ENCODE assay signal across 12 mouse cellular contexts in the genomic region with DNA sequence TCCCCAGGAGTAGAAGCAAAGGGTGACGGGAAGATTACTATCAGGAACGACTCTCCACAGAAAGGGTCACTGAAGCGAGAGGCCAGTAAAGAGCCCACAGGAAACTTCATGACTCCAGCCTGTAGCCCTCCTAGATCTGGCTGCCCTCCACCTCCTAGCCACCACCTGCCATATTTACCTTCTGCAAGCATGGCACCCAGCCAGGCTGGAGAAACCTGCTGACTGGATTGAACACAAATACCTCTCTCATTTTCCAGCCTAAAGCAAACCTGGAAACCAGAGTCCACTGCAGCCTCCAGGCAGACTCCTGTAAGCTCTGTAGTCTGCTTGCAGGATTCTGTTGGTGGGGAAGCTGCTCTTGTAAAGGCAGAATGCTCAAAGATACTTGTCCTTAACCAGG.
DNase-seq lines count a peak whose midpoint lies in the region; ATAC-seq and TF ChIP-seq lines count a peak whose summit lies in the region.
"Had no signal": no experiment of that assay in that cellular context is flagged by ENCODE, and none has a peak within 500 bp of the region (broad histone marks: within the 10 kb centered on the region; RNA-seq: fewer than 3 reads in every experiment).

No protein-coding gene starts in this region.

- no peaks in the 10 kb centered on the region for H3K27me3 ChIP-seq in liver, adult 2 months (ENCODE audit: control insufficient read depth, insufficient read depth, low read length)
- H3K27me3 ChIP-seq in liver, embryonic 12.5 days (replicated peaks) = no peaks in the 10 kb centered on the region
- H3K27me3 ChIP-seq in cerebellum, adult 2 months (ENCODE audit: control insufficient read depth, insufficient read depth, low read length) = no peaks in the 10 kb centered on the region
- H3K27me3 ChIP-seq in kidney, embryonic 16.5 days (ENCODE audit: insufficient read depth, low read length) = no peaks in the 10 kb centered on the region
- H3K27me3 ChIP-seq in liver, embryonic 16.5 days (ENCODE audit: control insufficient read depth, insufficient read depth, low read depth, low read length) = no peaks in the 10 kb centered on the region
- no peaks in the 10 kb centered on the region for H3K27me3 ChIP-seq in hindbrain, embryonic 11.5 days (ENCODE audit: control insufficient read depth, insufficient read depth, low read length)
- H3K27me3 ChIP-seq in forebrain, embryonic 10.5 days (ENCODE audit: poor library complexity, severe bottlenecking) = no peaks in the 10 kb centered on the region
- H3K27me3 ChIP-seq: CH12.LX had no signal

- H3K4me2 ChIP-seq in liver, embryonic 12.5 days = no peak overlapping the region
- H3K4me2 ChIP-seq in kidney, embryonic 16.5 days (replicated peaks; ENCODE audit: low read depth, low read length) = no peak overlapping the region
- H3K4me2 ChIP-seq in liver, embryonic 16.5 days (ENCODE audit: low read depth, low read length) = no peak overlapping the region
- H3K4me2 ChIP-seq in hindbrain, embryonic 11.5 days (replicated peaks; ENCODE audit: low read depth, low read length) = no peak overlapping the region

- H3K4me1 ChIP-seq in liver, adult 2 months (ENCODE audit: control insufficient read depth, insufficient read depth, low read length) = no peaks in the 10 kb centered on the region
- no peaks in the 10 kb centered on the region for H3K4me1 ChIP-seq in liver, embryonic 12.5 days
- H3K4me1 ChIP-seq in cerebellum, adult 2 months (ENCODE audit: control insufficient read depth, insufficient read depth, low read length) = peaks cover 21% of the 10 kb centered on the region
- H3K4me1 ChIP-seq in kidney, embryonic 16.5 days (ENCODE audit: insufficient read depth, low read length) = no peaks in the 10 kb centered on the region
- no peaks in the 10 kb centered on the region for H3K4me1 ChIP-seq in liver, embryonic 16.5 days (ENCODE audit: control insufficient read depth, low read depth, low read length)
- no peaks in the 10 kb centered on the region for H3K4me1 ChIP-seq in hindbrain, embryonic 11.5 days (replicated peaks; ENCODE audit: control insufficient read depth, insufficient read depth, low read length)
- no peaks in the 10 kb centered on the region for H3K4me1 ChIP-seq in forebrain, embryonic 10.5 days

- no peak for ATAC-seq in liver, embryonic 12.5 days
- no peak for ATAC-seq in kidney, embryonic 16.5 days (ENCODE audit: low FRiP score, low TSS enrichment)
- ATAC-seq in liver, embryonic 16.5 days (ENCODE audit: low read depth) = peak; percentile 67; the same call in 1 of the 2 replicates
- no peak for ATAC-seq in hindbrain, embryonic 11.5 days (ENCODE audit: low FRiP score)
- ATAC-seq: forebrain, postnatal 0 days had no signal

- intact Hi-C loops in heart, postnatal 10 days (cut with DNase I) = no loop called here

- no peak overlapping the region for H3K27ac ChIP-seq in liver, adult 2 months (replicated peaks; ENCODE audit: insufficient read depth, low read depth, low read length)
- no peak overlapping the region for H3K27ac ChIP-seq in liver, embryonic 12.5 days
- peak overlapping the region; percentile 27; the same call in 1 of the 2 replicates for H3K27ac ChIP-seq in cerebellum, adult 2 months (ENCODE audit: insufficient read depth, low read length)
- H3K27ac ChIP-seq in kidney, embryonic 16.5 days (ENCODE audit: low read length) = peak overlapping the region; percentile 19; the same call in 1 of the 2 replicates
- H3K27ac ChIP-seq in liver, embryonic 16.5 days (ENCODE audit: low read length) = no peak overlapping the region
- H3K27ac ChIP-seq in hindbrain, embryonic 11.5 days (ENCODE audit: low read depth, low read length) = no peak overlapping the region
- no peak overlapping the region for H3K27ac ChIP-seq in forebrain, embryonic 10.5 days
- H3K27ac ChIP-seq: macrophage had no signal

- peak; percentile 10 for DNase-seq in liver, adult 2 months (ENCODE audit: extremely low read depth, low read depth, low spot score)
- peak; percentile 91 to 93 for DNase-seq in cerebellum, adult 2 months
- DNase-seq in hindbrain, embryonic 11.5 days (ENCODE audit: low spot score) = no peak
- no peak for DNase-seq in heart, postnatal 10 days
- no peak for DNase-seq in forebrain, embryonic 10.5 days (ENCODE audit: extremely low spot score, low spot score)
- DNase-seq: forebrain, postnatal 0 days; heart, postnatal 36 days had no signal

- no peak for TF ChIP-seq POLR2A in liver, adult 2 months (IDR thresholded peaks at IDR 0.05; ENCODE audit: extremely low read depth, insufficient read depth, low read length)
- TF ChIP-seq POLR2A in cerebellum, adult 2 months (IDR thresholded peaks at IDR 0.05; ENCODE audit: borderline replicate concordance, insufficient read depth, low read length) = no peak

- no peak overlapping the region for H3K4me3 ChIP-seq in liver, adult 2 months (ENCODE audit: insufficient read depth, low read depth, low read length)
- H3K4me3 ChIP-seq in liver, embryonic 12.5 days = no peak overlapping the region
- no peak overlapping the region for H3K4me3 ChIP-seq in cerebellum, adult 2 months (replicated peaks; ENCODE audit: insufficient read depth, low read depth, low read length)
- H3K4me3 ChIP-seq in kidney, embryonic 16.5 days (ENCODE audit: low read length) = no peak overlapping the region
- H3K4me3 ChIP-seq in liver, embryonic 16.5 days (ENCODE audit: low read depth, low read length) = no peak overlapping the region
- H3K4me3 ChIP-seq in hindbrain, embryonic 11.5 days (ENCODE audit: low read depth, low read length) = no peak overlapping the region
- H3K4me3 ChIP-seq in forebrain, embryonic 10.5 days = no peak overlapping the region

- no peaks in the 10 kb centered on the region for H3K9me3 ChIP-seq in liver, embryonic 12.5 days (replicated peaks)
- no peaks in the 10 kb centered on the region for H3K9me3 ChIP-seq in kidney, embryonic 16.5 days (ENCODE audit: low read length)
- no peaks in the 10 kb centered on the region for H3K9me3 ChIP-seq in liver, embryonic 16.5 days (replicated peaks; ENCODE audit: control insufficient read depth, low read length)
- H3K9me3 ChIP-seq in hindbrain, embryonic 11.5 days (ENCODE audit: control insufficient read depth, low read length) = no peaks in the 10 kb centered on the region
- no peaks in the 10 kb centered on the region for H3K9me3 ChIP-seq in forebrain, embryonic 10.5 days

- H3K9ac ChIP-seq in liver, adult 2 months (ENCODE audit: low read depth, low read length) = no peak overlapping the region
- no peak overlapping the region for H3K9ac ChIP-seq in liver, embryonic 12.5 days
- H3K9ac ChIP-seq in kidney, embryonic 16.5 days (replicated peaks; ENCODE audit: low read length) = no peak overlapping the region
- H3K9ac ChIP-seq in liver, embryonic 16.5 days (ENCODE audit: low read depth, low read length) = no peak overlapping the region
- H3K9ac ChIP-seq in hindbrain, embryonic 11.5 days (ENCODE audit: low read depth, low read length) = no peak overlapping the region
- H3K9ac ChIP-seq: forebrain, postnatal 0 days had no signal

- H3K36me3 ChIP-seq in liver, adult 2 months (ENCODE audit: control insufficient read depth, insufficient read depth, low read length) = no peaks in the 10 kb centered on the region
- no peaks in the 10 kb centered on the region for H3K36me3 ChIP-seq in liver, embryonic 12.5 days
- no peaks in the 10 kb centered on the region for H3K36me3 ChIP-seq in kidney, embryonic 16.5 days (ENCODE audit: insufficient read depth, low read length)
- H3K36me3 ChIP-seq in liver, embryonic 16.5 days (ENCODE audit: control insufficient read depth, insufficient read depth) = no peaks in the 10 kb centered on the region
- H3K36me3 ChIP-seq in hindbrain, embryonic 11.5 days (ENCODE audit: control insufficient read depth, insufficient read depth, low read length) = no peaks in the 10 kb centered on the region
- H3K36me3 ChIP-seq in forebrain, embryonic 10.5 days (replicated peaks) = no peaks in the 10 kb centered on the region

- 58% methylated on average over 3 of the region's 3 CpGs for WGBS in liver, adult 2 months
- WGBS in liver, embryonic 12.5 days (ENCODE audit: insufficient replicate concordance) = 49% methylated on average over 3 of the region's 3 CpGs
- WGBS in cerebellum, adult 2 months = 11% methylated on average over 3 of the region's 3 CpGs
- 43% methylated on average over 3 of the region's 3 CpGs for WGBS in kidney, embryonic 16.5 days
- WGBS in liver, embryonic 16.5 days (ENCODE audit: insufficient replicate concordance) = 40% methylated on average over 3 of the region's 3 CpGs
- WGBS in hindbrain, embryonic 11.5 days = 70% methylated on average over 3 of the region's 3 CpGs
- 63% methylated on average over 3 of the region's 3 CpGs for WGBS in forebrain, embryonic 10.5 days

- no peaks in the 10 kb centered on the region for H3K79me2 ChIP-seq in liver, adult 2 months (ENCODE audit: control insufficient read depth, insufficient read depth, low read length)

- TF ChIP-seq CTCF in liver, adult 2 months (IDR thresholded peaks at IDR 0.05; ENCODE audit: low read depth, low read length) = no peak
- TF ChIP-seq CTCF in cerebellum, adult 2 months (IDR thresholded peaks at IDR 0.05; ENCODE audit: borderline replicate concordance, insufficient read depth, low read depth, low read length) = no peak

Comparison
In these comparisons a context has a peak if more than half of its experiments do, and no peak if none do; other contexts are left out.
1. DNase-seq: peak in liver, adult 2 months (single experiment) and cerebellum, adult 2 months (2 of 2); none in hindbrain, embryonic 11.5 days (single experiment), heart, postnatal 10 days (0 of 2) and forebrain, embryonic 10.5 days (single experiment).
2. H3K27ac ChIP-seq: peak in cerebellum, adult 2 months (single experiment) and kidney, embryonic 16.5 days (single experiment); none in liver, adult 2 months (single experiment), liver, embryonic 12.5 days (single experiment), liver, embryonic 16.5 days (single experiment), hindbrain, embryonic 11.5 days (single experiment) and forebrain, embryonic 10.5 days (single experiment).